Mouse (Mus musculus) heart, postnatal 0 days (tissue): ENCODE data around the gene Naip5.
"Not testable (repeated sequence)": the region's sequence is repeated elsewhere in the genome, so short reads cannot be mapped to it uniquely, and the experiment has no call there.

Experiments used
- CTCF ChIP-seq: IDR thresholded peaks from 2 replicates; pipeline ENCODE4 v1.5.1; 2016; ENCODE audit warnings: antibody characterized with exemption, control low read depth, low read depth
- EP300 ChIP-seq: IDR thresholded peaks from 2 replicates; pipeline ENCODE4 v1.6.1; 2016; ENCODE audit warnings: antibody characterized with exemption, low read depth

GRCm38 (mm10) chr13:100183111-100183510 is 63.0 kb downstream of the Naip5 start:
- not testable (repeated sequence) for TF ChIP-seq CTCF, EP300
